Mouse (Mus musculus): Measurements from ENCODE around the gene Ext2. TPM values are rescaled to one million over a fixed set of nuclear protein-coding genes. Genes with fewer than 3 reads are reported as not detected.

Gene Ext2
- polyA plus RNA-seq, 1 experiment from 2014 or later, result 93.6 TPM

- Histone ChIP-seq H3K9me3 (replicated peaks; ENCODE audit: control insufficient read depth, low read length) (no peaks in the 10 kb centered on the region), H3K4me1 (ENCODE audit: control insufficient read depth, insufficient read depth, low read length) (peaks cover 9% of the 10 kb centered on the region; the same call in 1 of the 2 replicates), H3K27me3 (ENCODE audit: control insufficient read depth, insufficient read depth, low read length) (no peaks in the 10 kb centered on the region), H3K27ac (ENCODE audit: low read length) (0 out of 2 replicates have a peak overlapping the region, but pooled peaks have one; percentile 12), H3K36me3 (ENCODE audit: control insufficient read depth, insufficient read depth, low read length) (0 out of 2 replicates have a peak, but pooled peaks cover 4% of the 10 kb centered on the region), H3K4me3 (replicated peaks; ENCODE audit: low read length) (no peak overlapping the region), H3K4me2 (ENCODE audit: low read depth, low read length) (no peak overlapping the region), H3K9ac (ENCODE audit: low read length) (no peak overlapping the region)
- WGBS, result 57% methylated on average over 9 of the region's 9 CpGs
- no peak for ATAC-seq (ENCODE audit: insufficient read depth, low FRiP score)
Observed at GRCm38 (mm10) chr2:93719792-93720675, 102.3 kb downstream of the Ext2 start.

GRCm38 (mm10) chr2:93713267-93713666 lies 109.1 kb downstream of the Ext2 start:
- Histone ChIP-seq H3K4me2 (ENCODE audit: low read depth, low read length) (no peak overlapping the region), H3K27me3 (ENCODE audit: control insufficient read depth, insufficient read depth, low read length) (no peaks in the 10 kb centered on the region), H3K9ac (ENCODE audit: low read length) (no peak overlapping the region)

GRCm38 (mm10) chr2:93711460-93711859 lies 110.9 kb downstream of the Ext2 start:
- WGBS, result 68% methylated on average over 3 of the region's 3 CpGs
- Histone ChIP-seq H3K27me3 (ENCODE audit: control insufficient read depth, insufficient read depth, low read length) (no peaks in the 10 kb centered on the region), H3K27ac (ENCODE audit: low read length) (no peak overlapping the region), H3K4me2 (ENCODE audit: low read depth, low read length) (no peak overlapping the region), H3K4me1 (ENCODE audit: control insufficient read depth, insufficient read depth, low read length) (no peaks in the 10 kb centered on the region), H3K9me3 (replicated peaks; ENCODE audit: control insufficient read depth, low read length) (no peaks in the 10 kb centered on the region), H3K4me3 (replicated peaks; ENCODE audit: low read length) (no peak overlapping the region), H3K9ac (ENCODE audit: low read length) (no peak overlapping the region), H3K36me3 (ENCODE audit: control insufficient read depth, insufficient read depth, low read length) (no peaks in the 10 kb centered on the region)
- ATAC-seq (ENCODE audit: insufficient read depth, low FRiP score), result no peak

More at GRCm38 (mm10) chr2:93713267-93713666, 109.1 kb downstream of the Ext2 start:
- no peak for ATAC-seq (ENCODE audit: insufficient read depth, low FRiP score)
- Histone ChIP-seq H3K27ac (ENCODE audit: low read length) (no peak overlapping the region), H3K4me3 (replicated peaks; ENCODE audit: low read length) (no peak overlapping the region), H3K36me3 (ENCODE audit: control insufficient read depth, insufficient read depth, low read length) (no peaks in the 10 kb centered on the region), H3K4me1 (ENCODE audit: control insufficient read depth, insufficient read depth, low read length) (no peaks in the 10 kb centered on the region; the same call in 1 of the 2 replicates), H3K9me3 (replicated peaks; ENCODE audit: control insufficient read depth, low read length) (no peaks in the 10 kb centered on the region)

- no peak overlapping the region for H3K9ac ChIP-seq (ENCODE audit: low read length)
- H3K4me1 ChIP-seq (ENCODE audit: control insufficient read depth, insufficient read depth, low read length), result no peaks in the 10 kb centered on the region
- no peaks in the 10 kb centered on the region for H3K27me3 ChIP-seq (ENCODE audit: control insufficient read depth, insufficient read depth, low read length)
- ATAC-seq (ENCODE audit: insufficient read depth, low FRiP score), result no peak
- H3K4me2 ChIP-seq (ENCODE audit: low read depth, low read length), result no peak overlapping the region
- no peaks in the 10 kb centered on the region for H3K36me3 ChIP-seq (ENCODE audit: control insufficient read depth, insufficient read depth, low read length)
- H3K4me3 ChIP-seq (replicated peaks; ENCODE audit: low read length), result no peak overlapping the region
- no peak overlapping the region for H3K27ac ChIP-seq (ENCODE audit: low read length)
- H3K9me3 ChIP-seq (replicated peaks; ENCODE audit: control insufficient read depth, low read length), result no peaks in the 10 kb centered on the region
- 59% methylated on average over 3 of the region's 3 CpGs for WGBS
Observed at GRCm38 (mm10) chr2:93709696-93710095, 112.7 kb downstream of the Ext2 start.

- H3K4me2 ChIP-seq (ENCODE audit: low read depth, low read length), result no peak overlapping the region
- no peak for ATAC-seq (ENCODE audit: insufficient read depth, low FRiP score)
- H3K9me3 ChIP-seq (replicated peaks; ENCODE audit: control insufficient read depth, low read length), result no peaks in the 10 kb centered on the region
- no peaks in the 10 kb centered on the region for H3K27me3 ChIP-seq (ENCODE audit: control insufficient read depth, insufficient read depth, low read length)
- no peak overlapping the region for H3K9ac ChIP-seq (ENCODE audit: low read length)
- no peaks in the 10 kb centered on the region for H3K4me1 ChIP-seq (ENCODE audit: control insufficient read depth, insufficient read depth, low read length)
- no peak overlapping the region for H3K27ac ChIP-seq (ENCODE audit: low read length)
- no peaks in the 10 kb centered on the region for H3K36me3 ChIP-seq (ENCODE audit: control insufficient read depth, insufficient read depth, low read length)
- H3K4me3 ChIP-seq (replicated peaks; ENCODE audit: low read length), result no peak overlapping the region
- WGBS, result 94% methylated on average over 6 of the region's 6 CpGs
Observed at GRCm38 (mm10) chr2:93709241-93709640, 113.1 kb downstream of the Ext2 start.

- H3K27ac ChIP-seq (ENCODE audit: low read length), result no peak overlapping the region
- ATAC-seq (ENCODE audit: insufficient read depth, low FRiP score), result no peak
- no peaks in the 10 kb centered on the region for H3K9me3 ChIP-seq (replicated peaks; ENCODE audit: control insufficient read depth, low read length)
- H3K9ac ChIP-seq (ENCODE audit: low read length), result no peak overlapping the region
- H3K4me2 ChIP-seq (ENCODE audit: low read depth, low read length), result no peak overlapping the region
- no peaks in the 10 kb centered on the region for H3K4me1 ChIP-seq (ENCODE audit: control insufficient read depth, insufficient read depth, low read length)
- H3K27me3 ChIP-seq (ENCODE audit: control insufficient read depth, insufficient read depth, low read length), result no peaks in the 10 kb centered on the region
- WGBS, result 74% methylated on average over 3 of the region's 3 CpGs
- no peaks in the 10 kb centered on the region for H3K36me3 ChIP-seq (ENCODE audit: control insufficient read depth, insufficient read depth, low read length)
- no peak overlapping the region for H3K4me3 ChIP-seq (replicated peaks; ENCODE audit: low read length)
Observed at GRCm38 (mm10) chr2:93706825-93707224, 115.5 kb downstream of the Ext2 start.

- Histone ChIP-seq H3K9me3 (replicated peaks; ENCODE audit: control insufficient read depth, low read length) (no peaks in the 10 kb centered on the region), H3K4me2 (ENCODE audit: low read depth, low read length) (no peak overlapping the region), H3K27me3 (ENCODE audit: control insufficient read depth, insufficient read depth, low read length) (no peaks in the 10 kb centered on the region), H3K9ac (ENCODE audit: low read length) (no peak overlapping the region), H3K36me3 (ENCODE audit: control insufficient read depth, insufficient read depth, low read length) (no peaks in the 10 kb centered on the region), H3K4me1 (ENCODE audit: control insufficient read depth, insufficient read depth, low read length) (no peaks in the 10 kb centered on the region), H3K4me3 (replicated peaks; ENCODE audit: low read length) (no peak overlapping the region), H3K27ac (ENCODE audit: low read length) (no peak overlapping the region)
- WGBS, result 89% methylated on average over 2 of the region's 2 CpGs
- ATAC-seq (ENCODE audit: insufficient read depth, low FRiP score), result no peak
Observed at GRCm38 (mm10) chr2:93706407-93706806, 116.0 kb downstream of the Ext2 start.

GRCm38 (mm10) chr2:93704195-93704594 lies 118.2 kb downstream of the Ext2 start:
- Histone ChIP-seq H3K27ac (ENCODE audit: low read length) (no peak overlapping the region), H3K9me3 (replicated peaks; ENCODE audit: control insufficient read depth, low read length) (no peaks in the 10 kb centered on the region), H3K27me3 (ENCODE audit: control insufficient read depth, insufficient read depth, low read length) (no peaks in the 10 kb centered on the region), H3K4me1 (ENCODE audit: control insufficient read depth, insufficient read depth, low read length) (no peaks in the 10 kb centered on the region), H3K36me3 (ENCODE audit: control insufficient read depth, insufficient read depth, low read length) (no peaks in the 10 kb centered on the region), H3K4me2 (ENCODE audit: low read depth, low read length) (no peak overlapping the region), H3K4me3 (replicated peaks; ENCODE audit: low read length) (no peak overlapping the region), H3K9ac (ENCODE audit: low read length) (no peak overlapping the region)
- 80% methylated on average over 4 of the region's 4 CpGs for WGBS
- ATAC-seq (ENCODE audit: insufficient read depth, low FRiP score), result no peak

Data from stomach, embryonic 16.5 days (tissue).